Mouse (Mus musculus): ENCODE measurements around the gene A930017K11Rik. TPM values are rescaled to one million over a fixed set of nuclear protein-coding genes. Genes with fewer than 3 reads are reported as not detected.

A930017K11Rik gene
- polyA plus RNA-seq, 1 experiment from 2014 or later, result 0.18 TPM

GRCm38 (mm10) chr17:25982913-25983312 lies 30.5 kb upstream of the A930017K11Rik start:
- H3K4me2 ChIP-seq (ENCODE audit: low read length), result no peak overlapping the region
- no peak overlapping the region for H3K9ac ChIP-seq (ENCODE audit: low read length)
- H3K36me3 ChIP-seq (ENCODE audit: control insufficient read depth, insufficient read depth, low read length), result no peaks in the 10 kb centered on the region; the same call in 1 of the 2 replicates
- peaks cover 13% of the 10 kb centered on the region; the same call in 1 of the 2 replicates for H3K4me1 ChIP-seq (ENCODE audit: control insufficient read depth, insufficient read depth, low read length)
- no peak for ATAC-seq
- H3K27ac ChIP-seq (ENCODE audit: low read depth, low read length), result no peak overlapping the region
- H3K4me3 ChIP-seq (ENCODE audit: low read depth, low read length), result no peak overlapping the region
- DNase-seq (ENCODE audit: low spot score), result no peak
- H3K27me3 ChIP-seq (replicated peaks; ENCODE audit: control insufficient read depth, insufficient read depth, low read length), result no peaks in the 10 kb centered on the region
- 99% methylated on average over 3 of the region's 3 CpGs for WGBS
- H3K9me3 ChIP-seq (replicated peaks; ENCODE audit: control insufficient read depth, low read length), result no peaks in the 10 kb centered on the region

- ATAC-seq, result no peak
- 92% methylated on average over 5 of the region's 5 CpGs for WGBS
- Histone ChIP-seq H3K27ac (ENCODE audit: low read depth, low read length) (no peak overlapping the region), H3K27me3 (replicated peaks; ENCODE audit: control insufficient read depth, insufficient read depth, low read length) (no peaks in the 10 kb centered on the region), H3K4me2 (ENCODE audit: low read length) (no peak overlapping the region), H3K9ac (ENCODE audit: low read length) (no peak overlapping the region), H3K9me3 (replicated peaks; ENCODE audit: control insufficient read depth, low read length) (no peaks in the 10 kb centered on the region), H3K4me1 (ENCODE audit: control insufficient read depth, insufficient read depth, low read length) (peaks cover 10% of the 10 kb centered on the region; the same call in 1 of the 2 replicates), H3K36me3 (ENCODE audit: control insufficient read depth, insufficient read depth, low read length) (no peaks in the 10 kb centered on the region), H3K4me3 (ENCODE audit: low read depth, low read length) (no peak overlapping the region)
- no peak for DNase-seq (ENCODE audit: low spot score)
These were observed 28.5 kb upstream of the A930017K11Rik start for GRCm38 (mm10) chr17:25980854-25981253.

GRCm38 (mm10) chr17:25979829-25980738 lies 27.7 kb upstream of the A930017K11Rik start:
- Histone ChIP-seq H3K27me3 (replicated peaks; ENCODE audit: control insufficient read depth, insufficient read depth, low read length) (no peaks in the 10 kb centered on the region), H3K4me1 (ENCODE audit: control insufficient read depth, insufficient read depth, low read length) (peaks cover 10% of the 10 kb centered on the region; the same call in 1 of the 2 replicates), H3K9ac (ENCODE audit: low read length) (no peak overlapping the region), H3K27ac (ENCODE audit: low read depth, low read length) (no peak overlapping the region), H3K4me3 (ENCODE audit: low read depth, low read length) (no peak overlapping the region), H3K36me3 (ENCODE audit: control insufficient read depth, insufficient read depth, low read length) (no peaks in the 10 kb centered on the region), H3K9me3 (replicated peaks; ENCODE audit: control insufficient read depth, low read length) (no peaks in the 10 kb centered on the region), H3K4me2 (ENCODE audit: low read length) (no peak overlapping the region)
- DNase-seq (ENCODE audit: low spot score) (no peak), ATAC-seq (no peak)
- WGBS, result 92% methylated on average over 5 of the region's 5 CpGs

- H3K9ac ChIP-seq (ENCODE audit: low read length), result no peak overlapping the region
- H3K27me3 ChIP-seq (replicated peaks; ENCODE audit: control insufficient read depth, insufficient read depth, low read length), result no peaks in the 10 kb centered on the region
- no peaks in the 10 kb centered on the region for H3K4me1 ChIP-seq (ENCODE audit: control insufficient read depth, insufficient read depth, low read length)
- no peaks in the 10 kb centered on the region for H3K9me3 ChIP-seq (replicated peaks; ENCODE audit: control insufficient read depth, low read length)
- ATAC-seq, result no peak
- 0 out of 2 replicates have a peak, but pooled peaks cover 7% of the 10 kb centered on the region for H3K36me3 ChIP-seq (ENCODE audit: control insufficient read depth, insufficient read depth, low read length)
- H3K27ac ChIP-seq (ENCODE audit: low read depth, low read length), result no peak overlapping the region
- no peak overlapping the region for H3K4me3 ChIP-seq (ENCODE audit: low read depth, low read length)
- whole genome bisulfite sequencing, result 90% methylated on average over 4 of the region's 4 CpGs
- no peak for DNase-seq (ENCODE audit: low spot score)
- H3K4me2 ChIP-seq (ENCODE audit: low read length), result no peak overlapping the region
These were observed 18.8 kb upstream of the A930017K11Rik start for GRCm38 (mm10) chr17:25970954-25971707.

- Histone ChIP-seq H3K4me1 (ENCODE audit: control insufficient read depth, insufficient read depth, low read length) (no peaks in the 10 kb centered on the region), H3K9ac (ENCODE audit: low read length) (no peak overlapping the region), H3K4me2 (ENCODE audit: low read length) (no peak overlapping the region), H3K36me3 (ENCODE audit: control insufficient read depth, insufficient read depth, low read length) (0 out of 2 replicates have a peak, but pooled peaks cover 7% of the 10 kb centered on the region), H3K4me3 (ENCODE audit: low read depth, low read length) (no peak overlapping the region), H3K27me3 (replicated peaks; ENCODE audit: control insufficient read depth, insufficient read depth, low read length) (no peaks in the 10 kb centered on the region), H3K9me3 (replicated peaks; ENCODE audit: control insufficient read depth, low read length) (no peaks in the 10 kb centered on the region), H3K27ac (ENCODE audit: low read depth, low read length) (no peak overlapping the region)
- DNase-seq (ENCODE audit: low spot score) (peak; percentile 16), ATAC-seq (no peak)
- 86% methylated on average over 9 of the region's 9 CpGs for WGBS
These were observed 18.1 kb upstream of the A930017K11Rik start for GRCm38 (mm10) chr17:25970448-25970847.

- WGBS, result 76% methylated on average over 1 of the region's 1 CpGs
- no peaks in the 10 kb centered on the region for H3K9me3 ChIP-seq (replicated peaks; ENCODE audit: control insufficient read depth, low read length)
- H3K27me3 ChIP-seq (replicated peaks; ENCODE audit: control insufficient read depth, insufficient read depth, low read length), result no peaks in the 10 kb centered on the region
- no peak for DNase-seq (ENCODE audit: low spot score)
- no peak overlapping the region for H3K4me3 ChIP-seq (ENCODE audit: low read depth, low read length)
- H3K36me3 ChIP-seq (ENCODE audit: control insufficient read depth, insufficient read depth, low read length), result peaks cover 17% of the 10 kb centered on the region; the same call in 1 of the 2 replicates
- no peaks in the 10 kb centered on the region for H3K4me1 ChIP-seq (ENCODE audit: control insufficient read depth, insufficient read depth, low read length)
- H3K9ac ChIP-seq (ENCODE audit: low read length), result no peak overlapping the region
- no peak overlapping the region for H3K27ac ChIP-seq (ENCODE audit: low read depth, low read length)
- no peak for ATAC-seq
- no peak overlapping the region for H3K4me2 ChIP-seq (ENCODE audit: low read length)
These were observed 15.8 kb upstream of the A930017K11Rik start for GRCm38 (mm10) chr17:25968176-25968575.

- Histone ChIP-seq H3K4me3 (ENCODE audit: low read depth, low read length) (no peak overlapping the region), H3K27me3 (replicated peaks; ENCODE audit: control insufficient read depth, insufficient read depth, low read length) (no peaks in the 10 kb centered on the region), H3K4me1 (ENCODE audit: control insufficient read depth, insufficient read depth, low read length) (no peaks in the 10 kb centered on the region), H3K4me2 (ENCODE audit: low read length) (no peak overlapping the region), H3K36me3 (ENCODE audit: control insufficient read depth, insufficient read depth, low read length) (peaks cover 17% of the 10 kb centered on the region; the same call in 1 of the 2 replicates), H3K9me3 (replicated peaks; ENCODE audit: control insufficient read depth, low read length) (no peaks in the 10 kb centered on the region), H3K27ac (ENCODE audit: low read depth, low read length) (no peak overlapping the region), H3K9ac (ENCODE audit: low read length) (no peak overlapping the region)
- ATAC-seq (no peak), DNase-seq (ENCODE audit: low spot score) (no peak)
- 78% methylated on average over 3 of the region's 3 CpGs for WGBS
These were observed 15.3 kb upstream of the A930017K11Rik start for GRCm38 (mm10) chr17:25967652-25968051.

- Histone ChIP-seq H3K9ac (ENCODE audit: low read length) (no peak overlapping the region), H3K4me1 (ENCODE audit: control insufficient read depth, insufficient read depth, low read length) (no peaks in the 10 kb centered on the region), H3K27ac (ENCODE audit: low read depth, low read length) (no peak overlapping the region), H3K4me3 (ENCODE audit: low read depth, low read length) (no peak overlapping the region), H3K4me2 (ENCODE audit: low read length) (no peak overlapping the region), H3K9me3 (replicated peaks; ENCODE audit: control insufficient read depth, low read length) (no peaks in the 10 kb centered on the region), H3K27me3 (replicated peaks; ENCODE audit: control insufficient read depth, insufficient read depth, low read length) (no peaks in the 10 kb centered on the region), H3K36me3 (ENCODE audit: control insufficient read depth, insufficient read depth, low read length) (peaks cover 34% of the 10 kb centered on the region)
- DNase-seq (ENCODE audit: low spot score), result no peak
- 90% methylated on average over 7 of the region's 7 CpGs for WGBS
- ATAC-seq, result no peak
These were observed 11.9 kb upstream of the A930017K11Rik start for GRCm38 (mm10) chr17:25964271-25964670.
